Mouse (Mus musculus) gastrocnemius, postnatal 14 days (tissue): ENCODE results near the gene Atp8a2. TPM values are rescaled to one million over a fixed set of nuclear protein-coding genes. Genes with fewer than 3 reads are reported as not detected.
"Not testable (repeated sequence)": the region's sequence is repeated elsewhere in the genome, so short reads cannot be mapped to it uniquely, and the experiment has no call there.

Source experiments
- DNase-seq: peaks from one replicate; pipeline ENCODE4 v3.0.0; 2021; ENCODE audit warnings: mixed read lengths
- intact Hi-C: fragments of 180-260 bp; cut with DNase I; formaldehyde crosslinking; loops from one replicate; pipeline ENCODE4 v1.15.1; 2025; ENCODE audit warnings: low total_unique reads
- total RNA-seq, 2 experiments: library from RNA; stranded (reverse); gene quantifications; 2 replicates each; pipeline ENCODE4 v1.2.3; 2021

Gene Atp8a2
- total RNA-seq, 2 experiments from 2014 or later, result 0.93 to 1.8 TPM

- no peak for DNase-seq
Measured at GRCm38 (mm10) chr14:59638906-59639703, 557.9 kb downstream of the Atp8a2 start.

DNA sequence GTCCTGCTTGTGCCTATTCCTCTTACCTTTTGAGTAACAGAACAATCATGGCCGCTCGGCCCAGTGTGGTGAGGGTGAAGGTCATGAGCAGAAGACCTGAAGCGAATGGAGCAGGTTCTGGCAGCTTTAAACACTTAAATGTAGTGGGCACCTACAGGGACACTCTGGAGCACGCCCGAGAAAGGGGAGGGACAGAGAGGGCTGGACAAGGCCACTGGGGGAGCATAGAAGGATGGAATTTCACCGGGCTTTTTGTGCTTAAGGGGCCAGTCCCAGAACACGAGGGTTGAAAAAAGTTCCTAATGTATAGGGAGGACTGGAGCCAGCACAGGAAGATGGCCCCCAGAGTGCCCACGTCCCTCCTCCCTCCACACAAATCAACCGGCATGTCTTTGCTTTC lies 563.0 kb downstream of the Atp8a2 start:
- intact Hi-C loops, result no loop called here
- no peak for DNase-seq

More at GRCm38 (mm10) chr14:59638906-59639703, 557.9 kb downstream of the Atp8a2 start:
- intact Hi-C loops, result no loop called here

DNA sequence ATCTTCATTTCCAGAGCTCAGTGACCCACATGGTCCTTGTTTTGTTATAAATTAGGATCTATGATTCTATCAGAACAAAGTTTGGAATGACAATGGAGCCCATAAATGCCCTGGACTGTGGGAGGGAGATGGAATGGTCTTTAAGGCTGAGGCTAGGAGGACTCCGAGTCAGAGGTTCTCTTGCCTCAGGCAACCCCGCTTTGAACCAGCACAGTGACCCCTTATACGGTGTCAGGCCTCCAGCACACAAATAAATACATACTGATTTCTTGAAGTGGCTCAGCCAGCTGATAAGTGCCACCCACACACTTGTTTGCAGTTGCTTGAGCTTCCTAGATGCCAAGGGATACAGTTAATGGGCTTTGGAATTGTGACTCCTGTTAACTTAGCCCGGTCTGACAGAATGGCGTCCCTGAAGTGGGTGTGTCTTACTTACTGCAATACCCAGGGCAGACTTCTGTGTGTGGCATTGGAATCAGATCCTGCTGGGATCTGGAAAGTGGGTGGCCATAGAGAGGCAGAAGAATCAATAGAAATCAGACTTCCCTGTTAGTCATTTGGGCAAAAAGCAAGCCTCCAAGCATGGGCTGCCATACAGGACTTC lies 563.6 kb downstream of the Atp8a2 start:
- intact Hi-C loops, result no loop called here
- DNase-seq, result no peak

- intact Hi-C loops, result no loop called here
- no peak for DNase-seq
Measured at GRCm38 (mm10) chr14:59632067-59632466, 564.9 kb downstream of the Atp8a2 start.

GRCm38 (mm10) chr14:59630096-59630495 lies 566.9 kb downstream of the Atp8a2 start:
- intact Hi-C loops, result no loop called here
- DNase-seq, result no peak

- DNase-seq, result no peak
- intact Hi-C loops, result loop anchor here (10.0 kb wide), 1 partner anchor 85 kb away; no protein-coding TSS in a partner anchor
Measured at GRCm38 (mm10) chr14:59629308-59629707, 567.7 kb downstream of the Atp8a2 start.

- DNase-seq, result peak; percentile 29
- intact Hi-C loops, result loop anchor here (10.0 kb wide), 1 partner anchor 87 kb away; no protein-coding TSS in a partner anchor
Measured at GRCm38 (mm10) chr14:59627823-59628222, 569.2 kb downstream of the Atp8a2 start.

DNA sequence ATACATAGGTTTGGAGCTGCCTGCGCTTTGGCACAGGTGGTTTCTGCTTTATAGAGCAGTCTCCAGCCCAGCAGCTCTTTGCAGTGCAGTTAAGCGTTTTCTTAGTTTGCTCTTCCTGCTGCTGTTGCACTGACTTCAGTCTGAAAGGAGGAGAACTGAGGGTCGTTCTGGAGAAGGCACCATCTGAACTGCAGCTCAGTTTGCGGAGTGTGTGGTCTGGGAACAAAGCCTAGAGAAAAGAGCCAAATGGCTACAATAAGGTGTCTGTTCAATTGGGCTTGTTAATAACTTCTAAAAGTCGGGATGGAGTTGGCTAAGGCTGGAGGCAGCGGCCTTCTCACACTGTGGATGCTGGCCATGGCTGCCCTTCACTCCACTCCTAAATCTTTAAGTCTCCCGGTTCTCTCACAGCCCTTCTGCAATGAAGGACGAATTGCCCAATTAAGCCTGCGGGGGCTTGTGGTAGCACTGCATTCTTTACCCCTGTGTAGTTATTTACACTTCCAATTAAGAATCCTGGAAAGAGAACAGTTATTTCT lies 569.8 kb downstream of the Atp8a2 start:
- intact Hi-C loops, result loop anchor here (10.0 kb wide), 1 partner anchor 88 kb away; no protein-coding TSS in a partner anchor
- no peak for DNase-seq

- intact Hi-C loops, result loop anchor here (10.0 kb wide), 1 partner anchor 88 kb away; no protein-coding TSS in a partner anchor
Measured at GRCm38 (mm10) chr14:59626711-59627110, 570.3 kb downstream of the Atp8a2 start.

GRCm38 (mm10) chr14:59625806-59626364 lies 571.1 kb downstream of the Atp8a2 start:
- intact Hi-C loops, result loop anchor here (10.0 kb wide), 1 partner anchor 89 kb away; no protein-coding TSS in a partner anchor

More at GRCm38 (mm10) chr14:59626711-59627110, 570.3 kb downstream of the Atp8a2 start:
- peak; percentile 33 for DNase-seq

DNA sequence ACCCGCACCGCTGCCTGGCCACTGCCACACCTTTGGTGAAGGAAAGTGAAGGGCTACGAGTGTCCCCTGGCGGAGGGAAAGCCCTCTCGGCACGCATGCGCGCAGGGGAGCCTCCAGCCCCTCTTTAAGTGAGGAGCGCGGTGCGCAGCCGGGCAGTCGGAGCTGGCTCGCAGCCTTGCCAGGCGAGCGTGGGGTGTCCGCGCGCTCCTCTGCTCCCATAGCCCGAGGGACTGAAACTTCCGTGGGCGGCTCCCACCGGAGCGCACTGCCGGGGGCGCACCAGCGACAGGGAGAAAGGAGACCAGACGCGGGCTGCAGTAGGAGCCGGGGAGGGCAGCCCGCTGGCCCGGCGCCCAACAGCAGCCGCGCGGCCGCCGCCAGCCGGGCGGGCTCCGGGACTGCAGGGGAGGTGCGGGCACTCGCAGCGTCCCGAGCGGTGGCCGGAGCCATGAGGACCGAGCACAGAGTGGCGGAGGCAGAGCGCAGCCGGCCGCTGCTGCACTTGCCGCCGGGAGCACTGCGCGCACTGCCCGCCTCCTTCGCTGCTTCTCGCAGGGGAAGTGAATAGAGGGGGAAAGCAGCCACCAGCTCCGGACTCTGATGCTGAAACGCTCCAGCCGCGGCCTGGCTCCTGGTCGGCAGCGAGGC lies 571.7 kb downstream of the Atp8a2 start, which contains the start of gene Shisa2:
TSS of gene Shisa2 (plus strand) at position 151 of the 648 bp plus-strand sequence.
- DNase-seq, result peak; percentile 83
- intact Hi-C loops, result loop anchor here (10.0 kb wide), 1 partner anchor 90 kb away; no protein-coding TSS in a partner anchor

More at GRCm38 (mm10) chr14:59625806-59626364, 571.1 kb downstream of the Atp8a2 start:
- DNase-seq, result peak; percentile 72

DNA sequence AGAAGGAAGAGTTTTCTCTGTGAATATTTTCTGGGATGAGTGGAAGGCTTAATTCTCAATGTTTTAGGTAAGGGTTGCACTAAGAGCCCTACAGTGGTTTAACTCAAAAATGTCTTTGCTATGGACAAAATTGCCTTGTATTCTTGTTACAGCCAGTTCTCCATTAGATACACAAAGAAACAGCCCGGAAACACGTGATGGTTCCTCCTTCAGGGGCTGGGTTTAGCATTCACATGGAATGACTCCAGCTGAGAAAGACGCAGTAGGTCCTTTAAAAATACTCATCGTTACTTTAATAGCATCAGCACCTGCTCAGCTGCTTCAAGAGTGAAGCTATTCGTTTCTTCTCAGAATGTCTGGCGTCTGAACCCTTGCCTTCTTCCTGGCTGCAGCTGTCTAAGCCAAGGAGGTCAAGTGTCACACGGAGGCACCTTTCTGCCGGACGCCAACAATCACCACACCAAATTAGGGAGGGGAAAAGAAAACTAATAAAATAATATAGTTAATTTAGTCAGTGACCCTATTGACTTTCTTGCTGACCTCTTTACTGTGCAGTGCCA lies 572.6 kb downstream of the Atp8a2 start:
- DNase-seq, result no peak
- intact Hi-C loops, result loop anchor here (10.0 kb wide), 1 partner anchor 90 kb away; no protein-coding TSS in a partner anchor

DNA sequence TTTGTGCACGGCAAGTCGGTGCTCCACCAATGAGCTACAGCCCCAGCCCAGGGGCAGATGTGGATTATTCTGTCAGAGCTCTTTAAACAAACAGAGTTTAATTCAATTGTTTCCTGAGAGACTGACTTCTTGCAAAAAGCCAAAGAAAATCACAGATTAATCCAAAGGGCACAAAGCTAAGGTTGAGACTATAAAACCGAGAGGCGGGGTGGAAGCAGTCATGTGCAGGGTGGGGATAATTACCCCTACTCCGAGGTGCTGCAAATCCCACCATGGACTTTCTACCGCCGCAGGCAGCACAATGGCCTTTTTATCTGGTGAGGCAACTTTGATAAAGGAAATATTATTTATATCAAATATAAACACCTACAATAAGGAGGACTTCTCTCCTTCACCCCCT lies 580.2 kb downstream of the Atp8a2 start:
- no peak for DNase-seq
- intact Hi-C loops, result no loop called here

- DNase-seq, result not testable (repeated sequence)
Measured at GRCm38 (mm10) chr14:59614149-59614548, 582.8 kb downstream of the Atp8a2 start.

DNA sequence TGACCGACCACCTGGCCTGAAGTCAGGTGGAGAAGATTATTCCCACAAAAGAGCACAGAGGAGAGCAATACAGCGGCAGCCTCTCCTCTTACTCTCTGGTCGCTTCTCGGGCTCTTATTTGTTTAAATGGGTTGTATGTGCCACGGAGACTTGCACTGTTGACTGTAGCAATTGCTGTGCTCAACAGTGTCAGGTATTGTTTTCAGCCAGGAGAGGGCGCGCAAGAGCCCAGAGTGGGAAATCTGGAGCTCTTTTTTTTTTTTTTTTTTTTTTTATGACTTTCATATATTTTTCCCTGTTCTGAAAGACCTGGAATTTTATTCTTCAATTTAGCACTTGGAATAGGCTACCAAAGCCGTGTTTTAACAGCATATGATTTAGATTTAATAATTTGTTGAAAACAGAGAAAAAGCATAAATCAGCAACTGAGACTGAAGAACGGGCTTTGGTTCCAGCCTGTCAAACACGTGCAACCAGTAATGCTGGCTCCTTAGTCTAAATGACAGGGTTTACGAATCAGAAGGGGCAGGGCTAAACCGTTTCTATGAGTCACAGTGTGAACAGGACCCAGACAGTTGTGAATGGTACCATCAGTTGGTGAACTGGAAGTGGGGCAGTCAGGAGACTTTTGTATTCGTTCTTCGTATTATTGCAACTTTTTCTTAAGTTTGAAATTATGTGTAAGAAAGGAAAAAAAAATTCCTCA lies 583.9 kb downstream of the Atp8a2 start:
- DNase-seq, result peak; percentile 70
- intact Hi-C loops, result no loop called here

More at GRCm38 (mm10) chr14:59614149-59614548, 582.8 kb downstream of the Atp8a2 start:
- intact Hi-C loops, result not testable (repeated sequence)

DNA sequence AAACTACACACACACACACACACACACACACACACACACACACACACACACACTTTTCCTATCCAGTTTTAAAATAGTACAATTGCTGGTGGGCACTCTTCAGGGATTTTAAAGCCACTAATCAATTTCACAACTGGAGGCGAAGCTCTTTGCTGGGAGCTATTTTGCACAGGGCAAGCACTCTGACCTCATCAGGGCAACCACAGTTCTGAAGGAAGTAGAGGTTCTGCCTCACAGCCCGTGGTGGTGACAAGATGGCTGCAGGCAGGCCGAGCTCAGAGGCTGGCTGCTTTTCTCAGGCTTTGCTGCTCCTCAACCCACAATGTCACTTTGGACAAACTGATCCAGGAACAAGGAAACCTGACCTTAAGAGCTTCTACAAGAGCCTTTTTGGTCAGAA lies 590.0 kb downstream of the Atp8a2 start:
- no peak for DNase-seq
- intact Hi-C loops, result loop anchor here (1.0 to 5.0 kb wide), 2 partner anchors 335 to 407 kb away; no protein-coding TSS in a partner anchor

DNA sequence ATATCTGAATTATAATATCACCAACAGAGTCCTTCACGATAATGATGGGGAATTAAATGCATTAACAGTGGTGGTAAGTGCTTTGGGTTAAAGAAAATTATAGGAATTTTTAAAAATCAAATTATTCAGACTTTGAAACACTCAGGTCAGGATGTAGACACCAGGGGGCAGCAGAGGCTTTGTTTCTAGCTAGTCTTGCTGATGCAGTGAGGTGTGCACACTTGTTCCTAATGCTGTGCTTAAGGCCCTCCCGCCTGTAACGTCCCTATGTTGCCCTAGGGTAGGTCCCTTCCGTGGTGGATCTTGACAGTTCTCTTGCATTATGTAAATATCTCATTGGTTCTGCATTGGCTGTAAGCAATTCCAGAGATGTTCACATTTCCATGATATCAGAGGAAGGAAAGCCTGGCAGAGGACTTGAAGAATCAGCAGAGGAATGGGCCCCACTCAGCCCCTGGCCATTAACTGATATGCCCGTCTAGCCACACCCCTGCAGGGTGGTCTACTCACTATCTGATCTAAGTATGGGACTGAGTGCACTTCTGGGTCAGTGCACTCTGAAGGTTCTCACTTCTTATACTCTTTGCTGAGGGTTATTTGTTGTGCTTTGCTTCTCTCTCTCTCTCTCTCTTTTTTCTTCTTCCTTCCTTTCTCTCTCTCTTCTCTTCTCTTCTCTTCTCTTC lies 591.2 kb downstream of the Atp8a2 start:
- DNase-seq, result peak; percentile 65

More for the DNA sequence above, 591.2 kb downstream of the Atp8a2 start:
- intact Hi-C loops, result loop anchor here (5.0 kb wide), 1 partner anchor 336 kb away; no protein-coding TSS in a partner anchor
